Mouse (Mus musculus): ENCODE measurements around the gene Zbtb45. TPM values are rescaled to one million over a fixed set of nuclear protein-coding genes. Genes with fewer than 3 reads are reported as not detected.

Gene Zbtb45
- polyA plus RNA-seq, 1 experiment from 2014 or later: 20.7 TPM

DNA sequence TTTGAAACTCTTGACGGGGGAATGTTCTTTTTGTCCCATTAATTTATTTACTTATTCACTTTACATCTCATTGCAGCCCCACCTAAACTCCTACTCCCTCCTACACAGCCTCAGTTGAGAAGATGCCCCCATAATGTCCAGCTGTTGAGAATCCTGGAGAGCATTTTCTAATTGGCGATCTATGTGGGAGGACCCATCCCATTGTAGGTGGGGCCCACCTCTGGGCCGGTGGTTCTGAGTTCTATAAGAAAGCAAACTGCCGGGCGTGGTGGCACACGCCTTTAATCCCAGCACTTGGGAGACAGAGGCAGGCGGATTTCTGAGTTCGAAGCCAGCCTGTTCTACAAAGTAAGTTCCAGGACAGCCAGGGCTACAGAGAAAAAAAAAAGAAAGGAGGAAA, 22.9 kb downstream of the Zbtb45 start:
- no peaks in the 10 kb centered on the region for H3K27me3 ChIP-seq (replicated peaks)
- no peaks in the 10 kb centered on the region for H3K9me3 ChIP-seq
- no peaks in the 10 kb centered on the region for H3K4me1 ChIP-seq (replicated peaks)
- no peak overlapping the region for H3K4me3 ChIP-seq (replicated peaks)
- ATAC-seq: no peak
- no peaks in the 10 kb centered on the region for H3K36me3 ChIP-seq
- H3K4me2 ChIP-seq (replicated peaks): no peak overlapping the region
- no peak overlapping the region for H3K9ac ChIP-seq
- H3K27ac ChIP-seq: no peak overlapping the region
- WGBS: 82% methylated on average over 8 of the region's 8 CpGs

DNA sequence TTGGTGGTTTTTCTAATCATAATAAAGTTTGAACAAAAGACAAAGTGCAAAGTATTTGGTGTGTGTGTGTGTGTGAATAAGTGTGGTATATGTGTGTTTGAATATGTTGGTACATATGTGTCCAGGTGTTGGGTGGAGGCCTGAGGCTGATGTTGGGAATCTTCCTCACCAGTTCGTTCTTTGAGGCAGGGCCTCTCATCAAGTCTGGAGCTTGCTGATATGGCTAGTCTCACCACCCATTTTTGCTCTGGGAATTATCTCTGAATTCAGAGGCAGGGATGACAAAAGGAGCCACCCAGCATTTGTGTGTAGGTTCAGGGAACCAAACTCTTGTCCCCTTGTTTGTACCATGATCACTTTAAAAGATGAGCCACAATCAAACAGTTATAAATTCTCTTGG, 24.1 kb downstream of the Zbtb45 start:
- Histone ChIP-seq H3K9ac (no peak overlapping the region), H3K4me1 (replicated peaks) (no peaks in the 10 kb centered on the region), H3K9me3 (no peaks in the 10 kb centered on the region), H3K36me3 (no peaks in the 10 kb centered on the region), H3K4me3 (replicated peaks) (no peak overlapping the region), H3K27me3 (replicated peaks) (no peaks in the 10 kb centered on the region), H3K27ac (no peak overlapping the region), H3K4me2 (replicated peaks) (no peak overlapping the region)
- WGBS: 85% methylated on average over 1 of the region's 1 CpGs
- no peak for ATAC-seq

DNA sequence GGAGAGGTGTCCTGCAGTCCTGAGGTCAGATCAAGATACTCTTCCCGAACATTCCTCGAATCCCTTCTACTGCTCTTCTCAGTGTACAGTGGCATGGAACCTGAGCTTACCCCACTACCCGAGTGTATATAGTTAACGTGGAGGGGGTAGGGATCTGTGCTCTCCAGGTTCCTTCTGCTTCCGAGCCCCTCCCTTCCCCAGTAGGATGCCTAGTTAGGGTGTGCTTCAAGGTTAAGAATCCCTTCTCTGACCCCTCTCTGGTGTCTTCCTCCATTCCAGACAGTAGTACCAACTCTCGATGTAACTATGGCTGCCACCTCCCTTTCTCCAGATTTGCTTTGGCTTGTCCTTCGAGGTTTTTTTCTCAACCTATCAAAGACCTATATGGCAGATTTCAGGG, 29.5 kb downstream of the Zbtb45 start:
- Histone ChIP-seq H3K9ac (no peak overlapping the region), H3K9me3 (no peaks in the 10 kb centered on the region), H3K36me3 (no peaks in the 10 kb centered on the region), H3K4me1 (replicated peaks) (peaks cover 22% of the 10 kb centered on the region), H3K27ac (no peak overlapping the region), H3K4me2 (replicated peaks) (0 out of 2 replicates have a peak overlapping the region, but pooled peaks have one; percentile 6), H3K27me3 (replicated peaks) (no peaks in the 10 kb centered on the region), H3K4me3 (replicated peaks) (no peak overlapping the region)
- 81% methylated on average over 7 of the region's 7 CpGs for whole genome bisulfite sequencing
- no peak for ATAC-seq

DNA sequence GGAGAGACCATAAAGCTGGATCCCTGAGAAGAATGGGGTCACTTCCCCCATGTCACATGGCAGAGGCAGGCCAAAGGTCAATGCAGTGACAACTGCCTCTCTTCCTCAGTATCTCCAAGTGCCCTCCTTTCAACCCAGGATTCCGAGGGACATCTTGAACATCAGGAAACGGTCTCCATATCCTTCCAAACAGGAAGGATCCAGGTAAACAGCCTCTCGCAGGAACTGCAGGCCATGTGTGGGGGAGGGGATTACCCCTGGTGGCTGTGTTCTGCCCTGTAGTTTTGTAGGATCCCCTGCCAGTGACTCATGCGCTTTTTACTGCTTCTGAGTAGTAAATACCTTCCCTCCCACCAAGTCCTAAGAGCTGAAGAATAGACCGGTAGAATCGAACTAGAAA, 30.1 kb downstream of the Zbtb45 start:
- no peaks in the 10 kb centered on the region for H3K36me3 ChIP-seq
- 42% methylated on average over 6 of the region's 6 CpGs for WGBS
- ATAC-seq: no peak
- no peak overlapping the region for H3K9ac ChIP-seq
- no peak overlapping the region; the same call in 1 of the 2 replicates for H3K27ac ChIP-seq
- H3K9me3 ChIP-seq: no peaks in the 10 kb centered on the region
- no peak overlapping the region for H3K4me3 ChIP-seq (replicated peaks)
- no peaks in the 10 kb centered on the region for H3K27me3 ChIP-seq (replicated peaks)
- peak overlapping the region; percentile 6; the same call in 1 of the 2 replicates for H3K4me2 ChIP-seq (replicated peaks)
- peaks cover 22% of the 10 kb centered on the region for H3K4me1 ChIP-seq (replicated peaks)

DNA sequence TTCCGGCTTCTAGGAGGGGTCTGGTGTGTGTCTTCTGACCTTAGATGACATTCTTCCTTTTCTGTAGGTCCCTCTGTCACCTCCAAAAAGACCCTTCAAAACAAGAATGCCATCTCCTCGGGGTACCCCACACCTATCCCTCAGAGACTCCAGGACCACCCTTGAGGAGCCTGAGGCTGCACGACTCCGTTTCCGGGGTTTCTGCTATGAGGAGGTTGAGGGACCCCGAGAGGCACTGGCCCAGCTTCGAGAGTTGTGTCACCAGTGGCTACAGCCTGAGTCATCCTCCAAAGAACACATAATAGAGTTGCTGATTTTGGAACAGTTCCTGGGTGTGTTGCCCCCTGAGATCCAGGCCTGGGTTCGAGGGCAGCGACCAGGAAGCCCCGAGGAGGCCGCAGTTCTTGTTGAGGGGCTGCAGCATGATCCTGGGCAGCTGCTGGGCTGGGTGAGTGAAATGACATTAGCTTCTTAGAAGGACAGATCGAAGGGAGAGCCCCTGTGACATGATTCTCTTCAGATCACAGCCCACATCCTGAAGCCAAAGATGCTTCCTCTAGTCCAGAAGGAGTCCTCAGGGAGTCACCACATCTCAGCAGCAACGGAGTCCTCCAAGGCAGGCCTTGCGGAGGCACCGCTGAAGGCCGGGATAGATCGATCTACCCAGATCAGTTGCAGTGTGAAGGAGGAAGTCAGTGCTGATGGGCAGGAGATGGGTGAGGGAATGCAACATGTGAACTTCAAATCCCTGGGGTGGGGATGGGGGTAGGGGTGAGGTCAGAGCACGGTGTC, 30.7 kb downstream of the Zbtb45 start:
- Histone ChIP-seq H3K27me3 (replicated peaks) (no peaks in the 10 kb centered on the region), H3K4me1 (replicated peaks) (peaks cover 22% of the 10 kb centered on the region), H3K9me3 (no peaks in the 10 kb centered on the region), H3K4me2 (replicated peaks) (peak overlapping the region; percentile 73), H3K27ac (no peak overlapping the region; the same call in 1 of the 2 replicates), H3K9ac (peak overlapping the region; percentile 46), H3K4me3 (replicated peaks) (peak overlapping the region; percentile 72; the same call in 1 of the 2 replicates), H3K36me3 (no peaks in the 10 kb centered on the region)
- ATAC-seq: no peak
- WGBS: 83% methylated on average over 18 of the region's 18 CpGs

DNA sequence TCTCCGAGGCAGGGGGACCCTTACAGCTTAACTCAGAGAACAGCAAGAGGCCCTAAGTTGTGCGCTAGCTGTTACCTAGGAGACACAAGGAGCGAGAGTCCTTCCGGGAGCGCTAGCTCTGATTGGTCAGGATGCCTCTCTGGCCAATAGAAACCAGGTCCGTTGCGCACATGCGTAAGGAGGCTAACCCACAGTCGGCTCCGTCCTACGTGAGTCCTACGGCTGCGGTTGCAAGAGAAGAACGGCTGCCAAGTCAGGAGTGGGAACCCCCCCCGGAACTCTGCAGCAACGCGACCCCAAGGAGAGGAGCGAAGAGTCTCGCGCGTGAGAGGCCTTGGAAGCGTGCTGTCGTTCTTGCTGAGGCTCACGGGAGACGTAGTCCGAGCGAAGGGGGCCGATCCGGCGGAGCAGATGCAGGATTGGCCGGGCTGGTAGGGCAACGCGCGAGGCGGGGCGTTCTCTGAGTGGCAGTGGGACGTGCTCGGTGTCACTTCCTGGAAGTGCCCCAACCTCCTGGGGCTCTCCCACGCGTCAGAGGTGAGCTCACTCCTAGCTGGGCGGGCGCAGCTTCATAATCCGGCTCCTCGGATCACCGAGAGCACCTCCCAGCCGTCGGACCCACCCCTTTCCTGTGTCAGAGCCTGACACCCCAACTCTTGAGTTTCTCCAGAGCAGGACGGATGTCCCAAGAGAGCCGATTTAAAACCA, 32.0 kb downstream of the Zbtb45 start, which contains the start of gene Zfp446:
Gene Zfp446 (plus strand): TSS at position 167 of the 708 bp plus-strand sequence.
- H3K9me3 ChIP-seq: no peaks in the 10 kb centered on the region
- no peaks in the 10 kb centered on the region for H3K27me3 ChIP-seq (replicated peaks)
- H3K36me3 ChIP-seq: no peaks in the 10 kb centered on the region
- H3K4me1 ChIP-seq (replicated peaks): peaks cover 22% of the 10 kb centered on the region
- peak; percentile 99 for ATAC-seq
- H3K4me2 ChIP-seq (replicated peaks): peak within 1 kb of the TSS; percentile 73
- peak within 1 kb of the TSS; percentile 72 for H3K4me3 ChIP-seq (replicated peaks)
- peak within 1 kb of the TSS; percentile 96 for H3K27ac ChIP-seq
- WGBS: under 1% methylated on average over 49 of the region's 49 CpGs
- H3K9ac ChIP-seq: peak within 1 kb of the TSS; percentile 68

DNA sequence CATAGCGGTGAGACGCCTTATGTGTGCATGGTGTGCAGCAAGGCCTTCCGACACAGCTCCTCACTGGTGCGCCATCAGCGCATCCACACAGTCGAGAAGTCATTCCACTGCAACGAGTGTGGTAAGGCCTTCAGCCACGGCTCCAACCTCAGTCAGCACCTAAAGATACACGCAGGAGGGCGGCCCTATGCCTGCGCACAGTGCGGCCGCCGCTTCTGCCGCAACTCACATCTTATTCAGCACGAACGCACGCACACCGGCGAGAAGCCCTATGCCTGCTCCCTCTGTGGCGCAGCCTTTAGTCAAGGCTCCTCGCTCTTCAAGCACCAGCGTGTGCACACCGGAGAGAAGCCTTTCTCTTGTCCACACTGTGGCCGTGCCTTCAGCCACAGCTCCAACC, 38.9 kb downstream of the Zbtb45 start:
- no peak for ATAC-seq
- no peak overlapping the region for H3K4me3 ChIP-seq (replicated peaks)
- no peak overlapping the region for H3K27ac ChIP-seq
- H3K4me1 ChIP-seq (replicated peaks): peaks cover 4% of the 10 kb centered on the region; the same call in 1 of the 2 replicates
- H3K36me3 ChIP-seq: peaks cover 29% of the 10 kb centered on the region
- H3K27me3 ChIP-seq (replicated peaks): no peaks in the 10 kb centered on the region
- no peak overlapping the region for H3K4me2 ChIP-seq (replicated peaks)
- 92% methylated on average over 25 of the region's 25 CpGs for WGBS
- H3K9me3 ChIP-seq: no peaks in the 10 kb centered on the region
- H3K9ac ChIP-seq: no peak overlapping the region

DNA sequence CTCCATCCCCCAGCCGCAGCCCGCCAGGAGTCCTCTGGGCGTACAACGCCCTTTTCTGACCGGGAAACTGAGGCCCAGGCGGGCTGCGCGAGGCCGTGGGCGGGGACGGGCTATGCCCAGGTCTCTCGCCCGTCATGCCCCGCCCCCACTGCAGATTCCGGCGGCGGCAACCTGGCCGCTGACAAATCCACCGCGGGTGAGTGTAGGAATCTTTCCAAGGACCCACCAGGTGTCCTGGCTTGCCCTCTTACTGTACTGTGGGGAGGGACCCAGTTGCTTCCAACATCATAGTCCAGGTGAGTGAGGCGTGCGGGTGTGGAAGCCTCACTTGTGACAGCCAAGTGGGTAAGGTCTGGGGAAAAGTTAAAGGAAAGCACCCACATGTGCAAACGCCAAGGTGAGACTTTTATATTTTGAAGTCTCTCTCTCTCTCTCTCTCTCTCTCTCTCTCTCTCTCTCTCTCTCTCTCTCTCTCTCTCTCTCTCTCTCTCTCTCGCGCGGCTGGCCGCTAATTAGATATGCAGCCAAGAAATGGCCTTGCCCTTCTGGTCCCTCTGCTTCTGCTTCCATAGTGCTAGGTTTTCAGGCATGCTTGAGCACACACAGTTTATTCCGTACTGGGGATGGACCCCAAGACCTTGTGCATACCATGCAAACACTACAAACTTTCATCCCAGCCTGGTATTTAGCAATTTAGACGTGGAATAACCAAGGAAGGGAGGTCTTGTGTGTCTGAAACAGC, 43.6 kb downstream of the Zbtb45 start:
- Histone ChIP-seq H3K4me2 (replicated peaks) (peak overlapping the region; percentile 91), H3K4me1 (replicated peaks) (peaks cover 11% of the 10 kb centered on the region; the same call in 1 of the 2 replicates), H3K9ac (peak overlapping the region; percentile 91), H3K9me3 (no peaks in the 10 kb centered on the region), H3K36me3 (peaks cover 23% of the 10 kb centered on the region), H3K27me3 (replicated peaks) (no peaks in the 10 kb centered on the region), H3K27ac (peak overlapping the region; percentile 76), H3K4me3 (replicated peaks) (peak overlapping the region; percentile 82)
- under 1% methylated on average over 29 of the region's 29 CpGs for WGBS
- ATAC-seq: peak; percentile 85

DNA sequence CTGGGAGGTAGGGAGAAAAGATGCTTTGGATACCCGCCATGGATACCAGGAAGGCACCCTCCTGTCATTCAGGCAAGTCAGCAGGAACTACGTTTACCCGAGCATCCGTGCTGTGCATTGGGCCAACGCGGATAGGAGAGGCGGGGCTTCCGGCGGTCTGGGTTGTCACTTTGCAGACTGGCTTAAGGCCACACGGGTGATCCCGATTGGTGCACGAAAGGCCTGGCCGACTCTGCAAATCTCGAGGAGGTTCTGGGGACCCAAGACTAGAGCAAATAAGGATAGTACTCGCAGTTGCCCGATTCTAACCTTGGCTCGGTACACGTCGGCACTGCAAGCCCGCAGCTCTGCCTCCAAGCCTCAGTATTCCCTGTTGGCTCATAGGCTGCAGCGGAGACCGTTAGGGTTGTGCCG, 44.1 kb downstream of the Zbtb45 start, which contains the start of gene Zfp324:
Gene Zfp324 (plus strand): TSS at position 161 of the 414 bp plus-strand sequence.
- Histone ChIP-seq H3K27ac (peak within 1 kb of the TSS; percentile 76), H3K36me3 (peaks cover 17% of the 10 kb centered on the region), H3K9me3 (no peaks in the 10 kb centered on the region), H3K9ac (peak within 1 kb of the TSS; percentile 91), H3K4me2 (replicated peaks) (peak within 1 kb of the TSS; percentile 91), H3K27me3 (replicated peaks) (no peaks in the 10 kb centered on the region), H3K4me1 (replicated peaks) (peaks cover 11% of the 10 kb centered on the region; the same call in 1 of the 2 replicates), H3K4me3 (replicated peaks) (peak within 1 kb of the TSS; percentile 82)
- peak; percentile 95 for ATAC-seq
- WGBS: 0% methylated on average over 23 of the region's 23 CpGs

DNA sequence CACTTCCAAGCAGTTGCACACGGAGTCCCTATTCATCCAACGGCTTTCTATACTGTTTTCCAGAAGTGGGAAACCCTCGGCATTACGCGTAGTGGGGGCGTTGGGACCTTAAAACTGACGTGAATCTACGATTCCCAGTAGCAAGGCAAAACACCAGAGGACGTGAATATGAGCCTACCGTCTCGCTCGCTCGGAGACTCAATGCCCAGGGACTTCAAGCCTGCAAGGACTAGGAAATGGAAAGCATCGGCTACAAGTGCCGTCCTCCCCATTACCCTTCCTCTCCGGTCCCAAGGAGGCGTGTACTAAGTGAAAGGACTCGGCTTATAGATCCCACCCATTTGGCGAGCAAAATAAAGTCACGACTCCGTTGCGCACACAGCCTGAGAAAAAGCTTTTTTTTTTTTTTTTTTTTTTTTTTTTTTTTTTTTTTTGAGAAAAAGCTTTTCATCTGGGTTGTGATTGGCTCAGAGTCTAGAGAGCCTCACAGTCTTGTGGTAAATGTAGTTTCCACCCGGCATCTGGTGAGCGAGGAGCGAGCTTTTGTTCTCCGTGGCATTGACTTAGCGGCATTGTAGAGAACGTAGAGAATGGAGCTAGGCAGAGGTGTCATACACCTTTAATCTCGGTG, 48.2 kb downstream of the Zbtb45 start:
- peak; percentile 54 for ATAC-seq
- Histone ChIP-seq H3K36me3 (no peaks in the 10 kb centered on the region), H3K27me3 (replicated peaks) (no peaks in the 10 kb centered on the region), H3K27ac (peak overlapping the region; percentile 60), H3K9ac (peak overlapping the region; percentile 51), H3K4me1 (replicated peaks) (peaks cover 7% of the 10 kb centered on the region; the same call in 1 of the 2 replicates), H3K4me3 (replicated peaks) (peak overlapping the region; percentile 39), H3K9me3 (no peaks in the 10 kb centered on the region), H3K4me2 (replicated peaks) (peak overlapping the region; percentile 67)
- 3% methylated on average over 29 of the region's 29 CpGs for WGBS

DNA sequence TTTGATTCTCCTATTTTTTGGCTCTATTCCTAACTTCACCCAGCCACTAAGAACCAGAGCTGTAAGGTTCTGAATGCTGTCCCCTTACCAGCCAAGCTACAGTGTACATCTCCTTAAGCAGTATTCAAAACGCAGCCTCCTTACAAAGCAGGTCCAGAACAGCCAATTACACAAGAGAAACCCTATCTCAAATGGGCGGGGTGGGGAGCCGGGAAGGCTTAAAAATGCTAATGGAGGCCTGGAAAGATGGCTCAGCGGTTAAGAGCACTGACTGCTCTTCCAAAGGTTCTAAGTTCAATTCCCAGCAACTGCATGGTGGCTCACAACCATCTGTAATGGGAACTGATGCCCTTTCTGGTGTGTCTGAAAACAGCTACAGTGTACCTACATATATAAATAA, 50.1 kb downstream of the Zbtb45 start:
- Histone ChIP-seq H3K9me3 (no peaks in the 10 kb centered on the region), H3K27ac (no peak overlapping the region), H3K27me3 (replicated peaks) (no peaks in the 10 kb centered on the region), H3K4me1 (replicated peaks) (no peaks in the 10 kb centered on the region), H3K4me2 (replicated peaks) (no peak overlapping the region), H3K9ac (no peak overlapping the region), H3K36me3 (no peaks in the 10 kb centered on the region), H3K4me3 (replicated peaks) (no peak overlapping the region)
- no peak for ATAC-seq
- 39% methylated on average over 4 of the region's 4 CpGs for WGBS
